Mouse (Mus musculus) erythroblast, adult 5-6 weeks (primary cell): Measurements from ENCODE around the gene Efhd2. TPM values are rescaled to one million over a fixed set of nuclear protein-coding genes. Genes with fewer than 3 reads are reported as not detected.

Experiments used
- ATAC-seq: replicated peaks from 2 replicates; pipeline ENCODE4 v1.8.0; 2016; ENCODE audit warnings: moderate number of reproducible peaks, mild to moderate bottlenecking, moderate TSS enrichment, inconsistent platforms; ENCODE audit not compliant: poor library complexity, low FRiP score, severe bottlenecking
- total RNA-seq, 2 experiments: library from RNA; stranded (forward) in 1 of 2; stranded (reverse) in 1 of 2; fragments of 150-400 nt in 1 of 2; fragments of 200-764, 138-1000 nt in 1 of 2; gene quantifications; 2 replicates each; pipeline versions ENCODE4 v1.2.3 to v1.2.4; 2015 to 2017; ENCODE audit warnings: low replicate concordance in 2 of 2

Efhd2 gene
- total RNA-seq, 2 experiments from 2014 or later: 19.6 to 22.5 TPM

DNA sequence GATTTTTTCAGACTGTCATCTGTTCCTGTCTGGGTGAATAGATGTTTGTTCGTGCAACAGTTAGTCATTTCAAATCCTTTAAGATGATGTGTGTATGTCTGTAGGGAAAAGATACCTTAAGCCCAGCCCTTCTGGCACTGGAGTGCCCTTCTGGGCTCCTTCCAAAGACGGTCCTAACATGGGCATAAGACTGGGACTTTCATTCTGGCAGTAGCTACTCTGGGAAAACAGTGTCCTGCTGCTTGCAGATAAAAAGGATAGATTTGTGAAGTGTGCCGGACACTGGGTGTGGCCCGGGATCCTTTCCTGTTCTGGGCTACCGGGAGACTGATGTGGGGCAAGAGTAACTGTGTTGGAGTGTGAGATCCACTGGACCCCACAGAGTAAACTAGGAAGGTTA, 7.2 kb upstream of the Efhd2 start:
- ATAC-seq: no peak

DNA sequence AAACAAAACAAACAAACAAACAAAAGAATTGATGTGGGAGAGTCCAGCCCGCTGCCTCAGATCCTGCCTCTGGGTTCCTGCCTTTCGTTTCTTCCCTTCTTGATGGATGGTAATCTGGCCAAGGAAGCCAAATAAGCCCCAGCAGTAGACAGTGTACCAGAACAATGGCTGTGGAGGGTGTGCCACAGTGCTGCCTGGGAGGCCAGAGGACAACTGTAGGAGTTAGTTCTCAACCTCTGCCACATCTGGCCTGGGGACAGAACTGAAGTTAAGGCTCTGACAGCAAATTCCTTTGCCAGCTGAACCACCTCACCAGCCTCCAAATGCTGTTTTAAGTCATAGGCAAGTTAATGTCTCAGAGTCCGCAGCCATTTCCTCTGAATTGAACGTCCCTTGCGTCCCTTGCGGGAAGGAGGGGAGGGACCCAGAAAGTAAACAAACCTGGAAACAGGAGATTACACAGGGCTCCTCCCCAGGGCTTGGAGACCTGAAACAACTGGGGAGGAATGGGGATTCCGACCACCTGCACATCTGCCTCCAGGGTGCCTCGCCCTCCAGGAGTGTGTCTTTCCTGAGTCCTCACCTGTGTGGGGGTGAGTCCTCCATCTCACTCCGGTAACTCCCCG, 6.7 kb upstream of the Efhd2 start:
- no peak for ATAC-seq

DNA sequence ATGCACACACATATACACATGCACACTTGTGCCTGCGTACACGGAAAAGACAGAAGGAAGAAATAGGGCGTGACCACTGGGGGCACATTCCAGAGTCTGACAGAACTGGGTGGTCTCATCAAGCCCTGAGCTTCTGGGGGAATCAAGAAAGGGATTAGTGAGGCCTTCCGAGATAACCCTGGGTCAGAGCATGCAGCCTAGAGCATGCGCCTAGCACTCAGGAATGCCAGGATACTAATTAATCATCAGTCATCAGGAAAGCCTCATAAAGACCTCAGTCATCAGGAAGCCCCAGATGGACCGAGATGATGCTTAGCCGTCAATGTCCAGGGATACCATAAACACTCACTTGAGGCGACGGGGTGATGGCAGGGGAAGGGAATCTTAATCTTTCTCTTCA, 5.2 kb upstream of the Efhd2 start:
- ATAC-seq: no peak

DNA sequence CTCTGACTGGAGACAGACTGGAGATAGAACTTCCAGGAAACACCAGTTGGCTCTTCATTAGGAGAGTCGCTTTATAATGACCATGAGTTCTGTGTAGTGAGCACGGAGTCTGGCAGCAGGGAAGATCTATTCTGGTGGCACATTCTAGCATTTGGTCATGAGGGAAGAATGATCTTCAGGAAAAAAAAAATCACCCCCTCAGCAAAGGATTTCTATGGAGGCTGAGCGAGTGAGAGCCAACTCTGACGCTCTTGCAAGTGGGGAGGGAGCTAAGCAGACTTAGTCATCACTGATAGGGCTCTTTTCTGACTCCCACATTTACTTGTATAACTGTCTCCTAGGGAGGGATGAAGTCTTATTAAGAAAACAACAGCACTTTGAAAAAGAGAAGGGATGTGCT, 4.4 kb upstream of the Efhd2 start:
- no peak for ATAC-seq

DNA sequence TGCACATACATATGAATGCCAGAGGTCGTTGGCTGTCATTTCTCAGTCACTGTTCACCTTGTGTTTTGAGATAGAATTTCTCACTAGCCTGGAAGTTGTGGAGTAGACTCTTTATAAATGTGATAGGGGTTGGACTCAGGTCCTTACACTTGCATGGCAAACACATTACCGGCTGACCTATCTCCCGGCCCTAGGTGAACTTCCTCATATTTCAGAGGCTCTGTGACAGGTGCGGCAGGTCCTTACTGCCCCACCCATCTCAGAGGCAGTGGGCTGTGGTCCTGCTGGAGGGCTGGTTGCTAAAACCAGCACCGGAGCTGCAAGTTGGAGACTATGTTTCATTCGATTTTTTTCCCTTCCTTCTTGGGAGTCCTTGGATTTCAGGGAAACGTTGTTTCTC, 3.9 kb upstream of the Efhd2 start:
- ATAC-seq: no peak

DNA sequence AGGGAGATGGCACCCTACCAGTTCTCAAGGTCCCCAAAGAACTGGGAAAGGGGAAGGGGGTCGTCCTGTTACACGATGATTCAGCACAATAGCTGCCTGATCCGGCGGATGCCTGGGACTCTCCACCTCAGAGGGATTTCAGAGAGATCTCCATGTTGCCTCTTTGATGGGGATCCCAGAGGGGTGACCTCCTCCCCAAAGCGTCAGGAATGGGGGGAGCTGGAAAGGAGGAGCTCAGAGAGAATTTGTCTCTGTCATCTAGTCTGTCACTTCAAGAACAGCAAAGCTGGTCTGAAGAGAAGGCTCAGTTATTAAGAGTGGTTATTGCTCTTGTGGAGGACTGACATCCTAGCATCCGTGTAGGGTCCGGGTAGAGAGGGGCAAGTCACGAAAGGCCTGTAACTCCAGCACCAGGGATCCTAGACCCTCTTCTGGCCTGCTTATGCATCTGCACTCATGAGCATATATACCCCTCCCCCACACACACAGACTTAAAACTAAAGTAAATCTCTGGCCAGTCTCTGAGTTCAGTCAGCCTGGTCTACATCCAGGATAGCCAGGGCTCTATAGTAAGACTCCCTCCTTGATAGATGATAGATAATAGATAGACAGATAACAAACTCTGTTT, 875 bp upstream of the Efhd2 start:
- peak; percentile 2; the same call in 1 of the 2 replicates for ATAC-seq

DNA sequence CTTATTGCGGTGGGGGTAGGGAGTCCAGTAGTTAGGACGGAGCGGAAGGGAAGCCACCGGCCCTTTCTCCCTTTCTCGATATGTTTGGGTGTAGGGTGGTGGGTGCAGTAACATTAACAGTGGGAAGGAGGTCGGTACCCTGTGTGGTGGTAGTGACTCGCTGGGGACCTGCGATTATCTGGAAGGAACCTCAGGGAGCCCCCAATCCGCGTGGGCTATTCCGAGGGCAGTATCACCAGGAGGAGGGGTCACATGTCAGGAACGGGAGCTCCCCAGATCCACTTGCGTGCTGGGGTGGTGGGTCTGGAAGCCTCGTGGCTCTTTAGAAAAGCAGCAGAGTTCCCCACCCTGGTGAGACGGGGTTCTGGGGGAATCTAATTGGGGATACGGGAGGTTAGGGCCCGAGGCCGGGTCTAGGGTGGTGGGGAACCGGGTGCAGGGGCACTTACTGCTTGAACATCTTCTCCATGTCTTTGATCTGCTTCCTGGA, 564 bp downstream of the Efhd2 start:
- ATAC-seq: no peak

DNA sequence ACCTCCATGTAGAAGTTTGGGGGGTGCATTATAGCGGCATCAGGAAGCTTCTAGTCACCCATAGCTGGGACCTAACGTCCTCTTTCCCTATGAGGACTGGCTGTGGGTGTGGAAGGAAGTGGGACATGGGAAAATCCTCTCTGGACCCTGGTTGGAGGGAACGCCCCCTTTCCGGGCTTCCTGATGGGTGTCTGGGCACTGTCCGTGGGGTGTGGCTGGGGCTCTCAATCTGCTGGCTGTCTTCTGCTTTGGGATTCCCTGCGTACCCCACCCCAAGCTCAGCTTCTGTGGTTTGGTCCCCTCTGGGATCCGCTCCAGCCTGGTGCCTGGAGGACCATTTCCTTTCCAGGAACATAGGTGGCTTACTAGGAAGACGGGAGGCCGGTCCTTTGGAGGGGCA, 1.7 kb downstream of the Efhd2 start:
- ATAC-seq: no peak

DNA sequence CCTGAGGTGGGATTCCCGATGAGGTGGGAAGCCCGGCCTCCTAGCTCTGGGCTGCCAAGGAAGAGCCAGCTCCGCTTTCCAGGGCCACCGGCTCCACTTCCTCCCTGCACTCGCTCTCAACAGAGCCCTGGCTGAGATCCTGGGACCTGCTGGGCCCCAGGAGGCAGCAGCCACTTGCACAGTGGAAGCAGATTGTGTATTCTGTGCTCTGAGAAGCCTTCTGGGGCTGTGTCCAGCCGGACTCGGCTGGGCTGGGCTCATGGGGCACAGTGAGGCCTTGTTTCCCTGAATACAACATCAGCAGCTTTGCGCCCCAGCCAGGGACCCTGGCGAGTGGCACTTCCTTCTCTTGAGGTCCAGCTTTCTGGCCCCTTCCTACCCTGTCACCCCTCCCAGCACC, 2.8 kb downstream of the Efhd2 start:
- no peak for ATAC-seq

DNA sequence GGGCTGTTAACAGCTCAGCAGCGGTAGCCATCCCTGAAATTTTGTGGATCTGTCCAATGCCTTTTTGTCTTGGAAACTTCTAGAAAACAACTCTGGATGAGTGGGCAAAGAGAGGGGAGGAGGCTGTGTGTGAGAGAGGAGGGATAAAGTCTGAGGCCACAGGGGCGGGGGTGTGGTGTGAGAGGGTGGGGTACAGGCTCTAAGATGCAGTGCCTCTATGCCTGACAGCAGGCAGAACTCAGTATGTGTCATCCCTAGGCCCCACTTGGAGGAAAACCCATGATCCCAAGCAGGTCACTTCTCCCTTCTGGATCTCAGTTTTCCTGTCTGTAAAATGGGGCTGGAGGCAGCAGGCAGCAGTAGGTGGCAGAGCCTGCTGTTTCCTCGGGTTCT, 3.4 kb downstream of the Efhd2 start:
- ATAC-seq: no peak

DNA sequence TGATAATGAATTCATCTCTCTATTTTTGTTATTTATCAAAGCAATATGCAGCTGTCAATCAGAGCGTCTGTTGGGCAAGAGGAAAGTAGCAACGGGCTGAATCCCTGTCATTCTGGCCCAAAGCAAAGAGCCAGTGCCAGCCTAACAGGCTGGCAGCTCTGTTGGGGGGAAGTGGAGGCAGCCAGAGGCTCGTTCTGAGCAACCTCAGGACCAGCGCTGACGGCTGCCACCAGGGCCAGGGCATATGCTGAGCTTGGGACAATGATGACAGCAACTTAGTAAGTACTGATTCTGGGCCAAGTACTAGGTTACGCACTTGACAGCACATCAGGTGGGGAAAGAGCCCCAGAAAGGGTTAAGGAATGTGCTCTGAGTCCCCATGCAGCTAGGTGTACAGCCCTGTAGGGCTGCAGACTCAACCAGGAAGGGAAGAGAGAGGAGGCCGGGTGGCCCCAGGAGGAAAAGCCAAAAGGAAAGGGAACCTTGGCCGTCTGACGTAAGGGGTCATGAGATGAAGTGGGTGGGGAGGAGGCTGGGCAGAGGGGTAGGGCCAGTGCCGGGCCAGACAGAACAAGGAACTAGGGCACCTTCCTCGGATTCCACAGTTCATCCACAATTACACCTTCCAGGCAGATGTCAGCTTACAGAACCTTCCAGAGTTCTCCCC, 3.9 kb downstream of the Efhd2 start:
- ATAC-seq: no peak

DNA sequence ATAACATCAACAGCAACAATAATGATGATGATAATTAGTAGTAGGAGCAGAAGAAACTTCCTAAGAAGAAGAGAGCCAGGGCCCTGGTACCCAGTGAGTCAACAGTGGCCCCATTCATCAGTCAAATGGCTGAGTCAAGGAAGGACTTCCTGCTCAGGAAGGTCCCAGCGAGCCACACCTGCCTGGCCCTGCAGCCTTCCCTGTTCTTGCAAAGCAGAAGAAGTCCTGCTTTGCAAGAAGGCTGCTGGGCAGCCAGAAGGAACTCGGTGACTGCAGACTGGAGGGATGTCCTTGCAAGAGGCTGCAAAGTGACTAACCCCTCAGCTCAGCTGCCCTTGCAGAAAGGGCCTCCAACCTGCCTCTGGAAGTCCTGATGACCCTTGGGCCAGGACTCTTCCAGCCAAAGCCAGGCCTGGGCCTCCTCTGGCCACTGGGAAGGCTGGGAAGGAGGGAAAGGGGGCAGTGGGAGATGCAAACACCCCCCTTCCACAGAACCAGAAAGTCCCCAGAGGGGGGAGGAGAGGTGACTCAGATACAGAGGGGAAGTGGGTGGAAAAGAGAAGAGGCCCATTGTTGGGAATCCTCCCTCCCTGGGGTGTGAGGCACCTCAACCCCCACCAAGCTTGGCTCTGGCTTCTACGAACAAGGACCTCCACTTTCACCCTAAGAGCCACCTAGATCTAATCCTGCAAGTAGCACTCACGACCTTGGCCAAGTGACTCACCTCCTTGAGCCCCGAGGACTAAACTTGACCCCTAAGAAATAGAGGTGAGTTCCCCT, 5.1 kb downstream of the Efhd2 start:
- ATAC-seq: no peak

DNA sequence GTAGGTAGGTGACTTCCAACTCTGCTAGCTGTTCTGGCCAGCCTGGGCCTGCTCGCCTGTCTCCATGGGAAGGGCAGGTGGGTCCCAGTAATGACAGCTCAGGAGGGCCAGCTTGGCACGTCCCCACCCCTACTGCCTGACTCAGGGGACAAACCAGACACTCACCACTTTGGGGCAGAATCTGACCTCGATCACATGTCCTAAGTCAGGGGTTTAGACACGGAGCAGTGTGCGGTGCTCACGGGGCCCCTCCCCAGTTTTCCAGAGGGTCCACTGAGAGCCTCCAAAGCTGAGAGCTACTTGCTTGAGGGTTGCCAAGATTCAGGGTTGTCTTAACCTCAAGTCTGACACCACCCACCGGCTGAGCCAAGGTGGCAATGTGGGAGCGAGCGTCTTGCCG, 6.7 kb downstream of the Efhd2 start:
- ATAC-seq: no peak

DNA sequence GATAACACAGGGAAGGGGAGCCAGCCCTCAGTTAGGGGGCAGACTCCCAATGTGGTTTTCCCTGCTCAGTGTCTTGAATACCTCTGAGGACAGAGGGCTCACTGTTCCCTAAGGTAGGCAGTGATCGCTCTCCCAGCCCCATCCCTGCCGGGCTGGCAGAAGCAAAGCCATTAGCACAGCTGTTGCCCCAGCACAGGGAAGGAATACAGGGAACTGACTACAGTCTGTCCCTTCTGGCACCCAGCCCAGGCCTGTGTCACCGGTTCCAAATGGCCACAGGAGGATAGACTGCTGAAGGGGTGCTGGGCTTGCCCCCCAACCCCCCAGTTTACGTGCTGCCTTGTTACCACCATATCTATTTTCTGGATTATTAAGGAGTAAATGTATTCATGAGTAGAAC, 7.2 kb downstream of the Efhd2 start:
- no peak for ATAC-seq

DNA sequence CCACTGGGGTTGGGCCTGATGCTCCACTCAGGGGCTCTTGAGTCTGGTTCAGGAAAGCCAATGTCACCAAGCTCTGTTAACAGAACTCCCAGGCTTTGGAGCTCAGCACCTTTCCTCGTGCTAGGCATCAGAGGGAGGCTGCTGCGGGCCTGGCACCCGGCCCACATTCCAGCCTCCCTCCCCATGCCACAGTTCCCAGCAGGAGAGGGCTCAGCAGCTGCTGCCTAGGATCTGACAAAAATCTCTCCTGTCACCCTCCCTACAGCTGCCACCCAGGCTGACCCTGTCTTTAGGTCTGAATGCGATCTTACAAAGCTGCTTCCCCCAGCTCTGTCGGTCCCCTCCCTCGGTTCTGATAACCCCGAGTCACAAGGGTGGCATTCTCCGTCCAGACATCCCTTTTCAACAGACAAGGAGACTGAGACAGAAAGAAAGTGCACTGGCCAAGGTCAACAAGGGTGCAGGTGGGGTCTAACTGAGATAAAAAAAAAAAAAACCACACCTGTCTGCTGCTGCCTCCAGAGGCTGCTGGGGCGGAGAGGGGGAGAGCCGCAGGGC, 7.7 kb downstream of the Efhd2 start:
- ATAC-seq: no peak

DNA sequence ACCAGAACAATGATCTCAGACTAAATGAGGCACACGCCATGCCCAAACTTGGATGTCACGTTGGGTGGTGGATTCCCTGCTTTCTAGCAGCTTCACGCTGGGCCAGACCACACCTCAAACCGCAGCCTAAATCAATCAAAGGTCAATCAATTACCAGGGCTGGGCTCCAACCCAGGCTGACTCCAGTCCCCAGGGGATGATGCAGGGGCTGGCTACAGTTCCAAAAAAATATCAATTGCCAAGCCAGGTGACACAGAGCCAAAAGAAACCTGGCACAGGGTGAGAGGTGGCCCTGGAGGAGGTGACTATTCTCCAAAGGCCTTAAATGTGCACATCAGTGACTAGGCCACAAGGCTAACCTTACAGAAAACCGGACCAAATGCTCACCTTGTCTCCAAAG, 9.1 kb downstream of the Efhd2 start:
- no peak for ATAC-seq

DNA sequence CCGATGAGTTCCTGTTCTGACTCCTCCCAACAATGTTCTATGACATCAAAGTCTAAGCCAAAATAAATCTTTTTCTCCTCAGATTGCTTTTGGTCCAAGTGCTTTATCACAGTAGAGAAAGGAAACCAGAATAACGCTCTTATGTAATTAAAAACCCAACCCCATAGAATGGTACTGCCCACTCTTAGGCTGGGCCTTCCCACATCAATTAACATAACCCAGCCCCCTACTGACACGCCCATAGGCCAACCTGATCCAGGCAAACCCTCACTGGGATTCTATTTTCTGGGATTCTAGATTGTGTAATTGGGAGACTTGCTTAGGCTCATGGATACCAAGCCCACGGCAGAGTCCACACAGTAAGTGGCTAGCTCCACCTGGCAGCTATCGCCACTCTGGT, 9.7 kb downstream of the Efhd2 start:
- no peak for ATAC-seq

DNA sequence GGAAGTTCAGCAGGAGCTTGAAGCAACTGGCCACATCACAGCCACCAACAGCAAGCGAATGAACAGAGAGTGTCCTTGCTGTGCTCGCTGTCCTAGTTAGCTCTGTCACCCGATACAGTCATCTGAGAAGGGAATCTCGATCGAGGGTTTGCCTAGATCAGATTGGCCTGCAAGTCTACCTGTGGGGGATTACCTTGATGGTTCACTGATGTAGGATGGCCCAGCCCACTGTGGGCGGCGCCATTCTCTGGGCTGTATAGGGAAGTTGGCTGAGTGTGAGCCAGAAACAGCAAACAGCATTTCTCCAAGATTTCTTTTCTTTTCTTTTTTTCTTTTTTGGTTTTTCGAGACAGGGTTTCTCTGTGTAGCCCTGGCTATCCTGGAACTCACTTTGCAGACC, 10.2 kb downstream of the Efhd2 start:
- ATAC-seq: no peak

DNA sequence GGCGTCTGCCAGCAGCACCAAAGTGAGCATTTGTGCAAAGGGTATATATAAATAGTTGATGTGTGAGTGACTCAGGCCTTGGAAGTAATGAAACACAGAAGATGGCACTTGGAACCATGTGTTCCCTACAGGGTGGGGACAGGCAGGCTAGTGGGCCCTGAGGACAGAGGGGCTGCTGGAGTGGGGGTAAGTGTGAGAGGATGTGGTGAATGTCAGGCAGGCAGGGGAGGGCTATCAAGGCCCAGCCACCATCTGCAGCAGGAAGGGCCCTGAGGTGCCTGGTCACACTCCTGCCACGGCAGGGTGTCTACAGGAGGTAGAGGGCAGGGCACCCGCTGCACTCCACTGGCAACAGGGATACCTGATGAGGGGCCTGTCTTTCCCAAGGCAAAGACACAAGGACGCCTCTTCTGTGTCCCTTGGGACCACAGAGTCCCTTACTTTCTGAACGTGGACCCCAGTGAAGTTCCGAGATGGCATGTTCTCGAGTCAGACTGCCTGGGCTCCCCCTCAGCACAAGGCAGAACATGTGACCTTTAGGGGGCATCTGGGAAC, 10.9 kb downstream of the Efhd2 start:
- ATAC-seq: no peak

DNA sequence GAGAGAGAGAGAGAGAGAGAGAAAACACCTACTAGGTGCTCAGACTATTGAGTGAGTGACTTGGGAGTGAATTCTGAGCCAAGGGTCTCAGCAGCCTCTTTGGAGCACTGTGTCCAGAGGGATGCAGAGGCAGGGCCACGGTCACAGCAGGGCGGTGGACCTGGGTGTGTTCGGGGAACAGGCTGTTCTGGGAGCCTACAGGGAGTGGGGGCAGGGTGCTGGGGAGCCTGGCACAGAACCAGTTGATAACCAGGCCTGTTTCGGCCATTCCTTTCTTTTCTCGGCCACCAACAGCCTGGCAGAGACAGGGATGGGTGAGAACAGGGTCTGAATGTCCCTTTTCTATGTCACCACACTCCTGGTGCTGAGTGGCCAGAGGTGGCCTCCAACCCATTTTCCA, 11.9 kb downstream of the Efhd2 start:
- ATAC-seq: no peak
